Mouse (Mus musculus) liver, embryonic 14.5 days (tissue): ENCODE data around the gene Ccm2.

Experiments
- CTCF ChIP-seq: IDR thresholded peaks from 2 replicates; pipeline ENCODE4 v1.5.1; 2016; ENCODE audit warnings: antibody characterized with exemption, low read depth, control low read depth
- EP300 ChIP-seq: IDR thresholded peaks from 2 replicates; pipeline ENCODE4 v1.6.1; 2016; ENCODE audit warnings: antibody characterized with exemption, low read depth

DNA sequence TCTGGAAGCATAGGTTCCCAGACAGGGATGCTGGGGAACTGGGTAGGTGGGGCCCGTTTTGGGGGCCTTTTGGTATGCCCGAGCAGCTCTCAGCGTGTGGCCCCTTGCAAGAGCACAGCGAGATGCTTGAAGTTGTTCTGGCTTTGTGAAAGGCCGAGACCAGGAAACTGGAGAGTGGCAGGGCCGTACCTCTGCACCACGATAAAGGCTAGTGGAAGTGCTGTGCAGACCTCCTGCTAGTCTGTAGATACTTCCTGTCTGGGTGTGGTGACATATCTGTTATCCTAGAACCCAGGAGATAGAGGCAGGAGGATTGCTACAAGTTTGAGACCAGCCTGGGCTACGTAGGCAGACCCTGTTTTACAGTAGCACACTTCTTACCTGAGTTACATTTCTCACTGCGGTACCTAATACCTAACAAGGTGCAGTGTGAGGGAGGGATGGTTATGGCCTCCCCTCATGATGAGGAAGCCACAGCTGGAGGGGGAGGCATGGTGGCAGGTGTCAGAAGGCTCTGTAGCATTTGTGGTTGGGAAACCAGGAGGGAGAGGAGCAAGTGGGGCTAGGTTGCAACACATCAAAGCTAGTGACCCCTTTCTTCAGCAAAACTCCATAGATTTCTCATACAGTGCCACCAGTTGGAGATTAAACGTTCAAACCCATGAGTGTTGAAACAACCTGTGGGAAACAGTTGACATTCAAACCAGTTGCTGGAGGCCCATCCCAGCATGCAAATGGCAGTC, 44.4 kb downstream of the Ccm2 start:
- TF ChIP-seq CTCF (no peak), EP300 (peak; percentile 89)
